Mouse (Mus musculus): Measurements from ENCODE around the gene Mdm1.

Gene Mdm1

GRCm38 (mm10) chr10:118141018-118141883, at the start of gene Mdm1:
Mdm1 (plus strand) TSS chr10:118141811.
- DNase-seq: peak; percentile 98

GRCm38 (mm10) chr10:118092745-118093144, 48.9 kb upstream of the Mdm1 start:
- no peak for DNase-seq

- DNase-seq: peak; percentile 39
Observed at GRCm38 (mm10) chr10:118093728-118094127, 47.9 kb upstream of the Mdm1 start.

- DNase-seq: peak; percentile 1
Observed at GRCm38 (mm10) chr10:118094853-118095252, 46.8 kb upstream of the Mdm1 start.

GRCm38 (mm10) chr10:118096223-118096622, 45.4 kb upstream of the Mdm1 start:
- DNase-seq: no peak

- DNase-seq: no peak
Observed at GRCm38 (mm10) chr10:118097898-118098297, 43.7 kb upstream of the Mdm1 start.

- DNase-seq: no peak
Observed at GRCm38 (mm10) chr10:118100570-118100969, 41.0 kb upstream of the Mdm1 start.

- DNase-seq: no peak
Observed at GRCm38 (mm10) chr10:118101056-118101455, 40.6 kb upstream of the Mdm1 start.

- DNase-seq: peak; percentile 88
Observed at GRCm38 (mm10) chr10:118103020-118103666, 38.5 kb upstream of the Mdm1 start.

GRCm38 (mm10) chr10:118103906-118104305, 37.7 kb upstream of the Mdm1 start:
- no peak for DNase-seq

- no peak for DNase-seq
Observed at GRCm38 (mm10) chr10:118107031-118107430, 34.6 kb upstream of the Mdm1 start.

GRCm38 (mm10) chr10:118110006-118110920, 31.3 kb upstream of the Mdm1 start:
- DNase-seq: peak; percentile 60

GRCm38 (mm10) chr10:118110921-118111301, 30.7 kb upstream of the Mdm1 start:
- DNase-seq: peak; percentile 29

GRCm38 (mm10) chr10:118111621-118112020, 30.0 kb upstream of the Mdm1 start:
- no peak for DNase-seq

- DNase-seq: no peak
Observed at GRCm38 (mm10) chr10:118112294-118112893, 29.2 kb upstream of the Mdm1 start.

- no peak for DNase-seq
Observed at GRCm38 (mm10) chr10:118113256-118113682, 28.3 kb upstream of the Mdm1 start.

- DNase-seq: no peak
Observed at GRCm38 (mm10) chr10:118114271-118114670, 27.3 kb upstream of the Mdm1 start.

- no peak for DNase-seq
Observed at GRCm38 (mm10) chr10:118116456-118116855, 25.2 kb upstream of the Mdm1 start.

- DNase-seq: no peak
Observed at GRCm38 (mm10) chr10:118121047-118121936, 20.3 kb upstream of the Mdm1 start.

GRCm38 (mm10) chr10:118121937-118122285, 19.7 kb upstream of the Mdm1 start:
- no peak for DNase-seq

- DNase-seq: no peak
Observed at GRCm38 (mm10) chr10:118122441-118123162, 19.0 kb upstream of the Mdm1 start.
